Mouse (Mus musculus): ENCODE measurements around the gene Kif17. TPM values are rescaled to one million over a fixed set of nuclear protein-coding genes. Genes with fewer than 3 reads are reported as not detected.

Kif17 gene
- polyA plus RNA-seq, 1 experiment from 2014 or later, result 0.58 TPM

- H3K27ac ChIP-seq (replicated peaks in 1 of 2; ENCODE audit: control insufficient read depth in 1 of 2, insufficient read depth in 1 of 2, low read depth in 2 of 2, low read length in 2 of 2), result no peak overlapping the region
- peaks cover 15% of the 10 kb centered on the region; the same call in 1 of the 2 replicates for H3K27me3 ChIP-seq (ENCODE audit: control insufficient read depth, insufficient read depth, low read length)
- peak; percentile 86 for ATAC-seq (ENCODE audit: insufficient number of reproducible peaks, insufficient read depth, low FRiP score, low read depth)
- WGBS, result under 1% methylated on average over 78 of the region's 78 CpGs
- no peaks in the 10 kb centered on the region for H3K9me3 ChIP-seq (ENCODE audit: control insufficient read depth, low read length)
- peaks cover 0 to 3% of the 10 kb centered on the region in 2 experiments; a peak in 1 of 4 replicates for H3K4me1 ChIP-seq (ENCODE audit: control insufficient read depth in 2 of 2, insufficient read depth in 2 of 2, low read length in 2 of 2)
- peak overlapping the region; percentile 52; the same call in 1 of the 2 replicates for H3K9ac ChIP-seq (ENCODE audit: low read length)
- no peaks in the 10 kb centered on the region for H3K36me3 ChIP-seq (ENCODE audit: control insufficient read depth, insufficient read depth, low read length)
- peak overlapping the region; percentile 85 for H3K4me2 ChIP-seq (ENCODE audit: low read length)
- peak overlapping the region; percentile 65 to 76 for H3K4me3 ChIP-seq (ENCODE audit: control insufficient read depth in 1 of 2, insufficient read depth in 1 of 2, low read depth in 1 of 2, low read length in 2 of 2)
Observed at GRCm38 (mm10) chr4:138261843-138262681, 11.8 kb downstream of the Kif17 start.

GRCm38 (mm10) chr4:138267869-138268268 lies 17.6 kb downstream of the Kif17 start:
- 84% methylated on average over 10 of the region's 10 CpGs for WGBS
- Histone ChIP-seq H3K9me3 (ENCODE audit: control insufficient read depth, low read length) (no peaks in the 10 kb centered on the region), H3K4me2 (ENCODE audit: low read length) (no peak overlapping the region), H3K27me3 (ENCODE audit: control insufficient read depth, insufficient read depth, low read length) (peaks cover 12% of the 10 kb centered on the region; the same call in 1 of the 2 replicates), H3K9ac (ENCODE audit: low read length) (no peak overlapping the region), H3K36me3 (ENCODE audit: control insufficient read depth, insufficient read depth, low read length) (no peaks in the 10 kb centered on the region), H3K4me1 (ENCODE audit: control insufficient read depth in 2 of 2, insufficient read depth in 2 of 2, low read length in 2 of 2) (peaks cover 0 to under 1% of the 10 kb centered on the region in 2 experiments; a peak in 1 of 4 replicates), H3K27ac (replicated peaks in 1 of 2; ENCODE audit: control insufficient read depth in 1 of 2, insufficient read depth in 1 of 2, low read depth in 2 of 2, low read length in 2 of 2) (no peak overlapping the region), H3K4me3 (ENCODE audit: control insufficient read depth in 1 of 2, insufficient read depth in 1 of 2, low read depth in 1 of 2, low read length in 2 of 2) (no peak overlapping the region)
- ATAC-seq (ENCODE audit: insufficient number of reproducible peaks, insufficient read depth, low FRiP score, low read depth), result no peak

GRCm38 (mm10) chr4:138272011-138272997 lies 22.1 kb downstream of the Kif17 start:
- Histone ChIP-seq H3K4me2 (ENCODE audit: low read length) (no peak overlapping the region), H3K4me3 (ENCODE audit: control insufficient read depth in 1 of 2, insufficient read depth in 1 of 2, low read depth in 1 of 2, low read length in 2 of 2) (no peak overlapping the region), H3K9ac (ENCODE audit: low read length) (no peak overlapping the region), H3K36me3 (ENCODE audit: control insufficient read depth, insufficient read depth, low read length) (no peaks in the 10 kb centered on the region), H3K27me3 (ENCODE audit: control insufficient read depth, insufficient read depth, low read length) (no peaks in the 10 kb centered on the region; the same call in none of the 2 replicates), H3K27ac (replicated peaks in 1 of 2; ENCODE audit: control insufficient read depth in 1 of 2, insufficient read depth in 1 of 2, low read depth in 2 of 2, low read length in 2 of 2) (no peak overlapping the region), H3K9me3 (ENCODE audit: control insufficient read depth, low read length) (no peaks in the 10 kb centered on the region), H3K4me1 (ENCODE audit: control insufficient read depth in 2 of 2, insufficient read depth in 2 of 2, low read length in 2 of 2) (no peaks in the 10 kb centered on the region)
- ATAC-seq (ENCODE audit: insufficient number of reproducible peaks, insufficient read depth, low FRiP score, low read depth), result no peak
- WGBS, result 56% methylated on average over 14 of the region's 14 CpGs

- 65% methylated on average over 7 of the region's 7 CpGs for WGBS
- Histone ChIP-seq H3K9me3 (ENCODE audit: control insufficient read depth, low read length) (no peaks in the 10 kb centered on the region), H3K4me2 (ENCODE audit: low read length) (no peak overlapping the region), H3K27me3 (ENCODE audit: control insufficient read depth, insufficient read depth, low read length) (no peaks in the 10 kb centered on the region; the same call in 1 of the 2 replicates), H3K4me1 (ENCODE audit: control insufficient read depth in 2 of 2, insufficient read depth in 2 of 2, low read length in 2 of 2) (no peaks in the 10 kb centered on the region), H3K4me3 (ENCODE audit: control insufficient read depth in 1 of 2, insufficient read depth in 1 of 2, low read depth in 1 of 2, low read length in 2 of 2) (no peak overlapping the region), H3K36me3 (ENCODE audit: control insufficient read depth, insufficient read depth, low read length) (no peaks in the 10 kb centered on the region), H3K9ac (ENCODE audit: low read length) (no peak overlapping the region), H3K27ac (replicated peaks in 1 of 2; ENCODE audit: control insufficient read depth in 1 of 2, insufficient read depth in 1 of 2, low read depth in 2 of 2, low read length in 2 of 2) (no peak overlapping the region)
- ATAC-seq (ENCODE audit: insufficient number of reproducible peaks, insufficient read depth, low FRiP score, low read depth), result no peak
Observed at GRCm38 (mm10) chr4:138278346-138278745, 28.1 kb downstream of the Kif17 start.

GRCm38 (mm10) chr4:138282834-138283233 lies 32.6 kb downstream of the Kif17 start:
- no peak for ATAC-seq (ENCODE audit: insufficient number of reproducible peaks, insufficient read depth, low FRiP score, low read depth)
- no peaks in the 10 kb centered on the region for H3K27me3 ChIP-seq (ENCODE audit: control insufficient read depth, insufficient read depth, low read length)
- H3K9ac ChIP-seq (ENCODE audit: low read length), result no peak overlapping the region
- H3K4me3 ChIP-seq (ENCODE audit: control insufficient read depth in 1 of 2, insufficient read depth in 1 of 2, low read depth in 1 of 2, low read length in 2 of 2), result no peak overlapping the region
- H3K9me3 ChIP-seq (ENCODE audit: control insufficient read depth, low read length), result 0 out of 2 replicates have a peak, but pooled peaks cover 3% of the 10 kb centered on the region
- H3K4me2 ChIP-seq (ENCODE audit: low read length), result no peak overlapping the region
- H3K27ac ChIP-seq (replicated peaks in 1 of 2; ENCODE audit: control insufficient read depth in 1 of 2, insufficient read depth in 1 of 2, low read depth in 2 of 2, low read length in 2 of 2), result no peak overlapping the region
- WGBS, result 23% methylated on average over 4 of the region's 4 CpGs
- no peaks in the 10 kb centered on the region for H3K4me1 ChIP-seq (ENCODE audit: control insufficient read depth in 2 of 2, insufficient read depth in 2 of 2, low read length in 2 of 2)
- H3K36me3 ChIP-seq (ENCODE audit: control insufficient read depth, insufficient read depth, low read length), result no peaks in the 10 kb centered on the region

- 0 out of 2 replicates have a peak, but pooled peaks cover 3% of the 10 kb centered on the region for H3K9me3 ChIP-seq (ENCODE audit: control insufficient read depth, low read length)
Observed at GRCm38 (mm10) chr4:138286411-138286810, 36.2 kb downstream of the Kif17 start.

GRCm38 (mm10) chr4:138288691-138289090 lies 38.5 kb downstream of the Kif17 start:
- no peaks in the 10 kb centered on the region for H3K27me3 ChIP-seq (ENCODE audit: control insufficient read depth, insufficient read depth, low read length)
- 0 out of 2 replicates have a peak, but pooled peaks cover 3% of the 10 kb centered on the region for H3K9me3 ChIP-seq (ENCODE audit: control insufficient read depth, low read length)
- ATAC-seq (ENCODE audit: insufficient number of reproducible peaks, insufficient read depth, low FRiP score, low read depth), result no peak
- H3K4me3 ChIP-seq (ENCODE audit: control insufficient read depth in 1 of 2, insufficient read depth in 1 of 2, low read depth in 1 of 2, low read length in 2 of 2), result no peak overlapping the region
- H3K9ac ChIP-seq (ENCODE audit: low read length), result no peak overlapping the region
- no peak overlapping the region for H3K27ac ChIP-seq (replicated peaks in 1 of 2; ENCODE audit: control insufficient read depth in 1 of 2, insufficient read depth in 1 of 2, low read depth in 2 of 2, low read length in 2 of 2)
- WGBS, result 75% methylated on average over 7 of the region's 7 CpGs
- H3K4me1 ChIP-seq (ENCODE audit: control insufficient read depth in 2 of 2, insufficient read depth in 2 of 2, low read length in 2 of 2), result no peaks in the 10 kb centered on the region
- no peak overlapping the region for H3K4me2 ChIP-seq (ENCODE audit: low read length)
- no peaks in the 10 kb centered on the region for H3K36me3 ChIP-seq (ENCODE audit: control insufficient read depth, insufficient read depth, low read length)

More at GRCm38 (mm10) chr4:138286411-138286810, 36.2 kb downstream of the Kif17 start:
- no peak for ATAC-seq (ENCODE audit: insufficient number of reproducible peaks, insufficient read depth, low FRiP score, low read depth)
- Histone ChIP-seq H3K4me2 (ENCODE audit: low read length) (no peak overlapping the region), H3K4me3 (ENCODE audit: control insufficient read depth in 1 of 2, insufficient read depth in 1 of 2, low read depth in 1 of 2, low read length in 2 of 2) (no peak overlapping the region), H3K4me1 (ENCODE audit: control insufficient read depth in 2 of 2, insufficient read depth in 2 of 2, low read length in 2 of 2) (no peaks in the 10 kb centered on the region), H3K36me3 (ENCODE audit: control insufficient read depth, insufficient read depth, low read length) (no peaks in the 10 kb centered on the region), H3K9ac (ENCODE audit: low read length) (no peak overlapping the region), H3K27ac (replicated peaks in 1 of 2; ENCODE audit: control insufficient read depth in 1 of 2, insufficient read depth in 1 of 2, low read depth in 2 of 2, low read length in 2 of 2) (no peak overlapping the region), H3K27me3 (ENCODE audit: control insufficient read depth, insufficient read depth, low read length) (no peaks in the 10 kb centered on the region)
- 81% methylated on average over 12 of the region's 12 CpGs for WGBS

All from heart, embryonic 14.5 days (tissue).